Mouse (Mus musculus) right cerebral cortex, adult 18-20 months (tissue): ENCODE measurements around the gene Pfkfb3.
A peak's percentile ranks its signal among the peaks of the same experiment; 100 is the strongest.

Experiments used
- DNase-seq: peaks from one replicate; pipeline ENCODE4 v3.0.0; 2022; ENCODE audit warnings: mixed read lengths

Pfkfb3 gene

DNA sequence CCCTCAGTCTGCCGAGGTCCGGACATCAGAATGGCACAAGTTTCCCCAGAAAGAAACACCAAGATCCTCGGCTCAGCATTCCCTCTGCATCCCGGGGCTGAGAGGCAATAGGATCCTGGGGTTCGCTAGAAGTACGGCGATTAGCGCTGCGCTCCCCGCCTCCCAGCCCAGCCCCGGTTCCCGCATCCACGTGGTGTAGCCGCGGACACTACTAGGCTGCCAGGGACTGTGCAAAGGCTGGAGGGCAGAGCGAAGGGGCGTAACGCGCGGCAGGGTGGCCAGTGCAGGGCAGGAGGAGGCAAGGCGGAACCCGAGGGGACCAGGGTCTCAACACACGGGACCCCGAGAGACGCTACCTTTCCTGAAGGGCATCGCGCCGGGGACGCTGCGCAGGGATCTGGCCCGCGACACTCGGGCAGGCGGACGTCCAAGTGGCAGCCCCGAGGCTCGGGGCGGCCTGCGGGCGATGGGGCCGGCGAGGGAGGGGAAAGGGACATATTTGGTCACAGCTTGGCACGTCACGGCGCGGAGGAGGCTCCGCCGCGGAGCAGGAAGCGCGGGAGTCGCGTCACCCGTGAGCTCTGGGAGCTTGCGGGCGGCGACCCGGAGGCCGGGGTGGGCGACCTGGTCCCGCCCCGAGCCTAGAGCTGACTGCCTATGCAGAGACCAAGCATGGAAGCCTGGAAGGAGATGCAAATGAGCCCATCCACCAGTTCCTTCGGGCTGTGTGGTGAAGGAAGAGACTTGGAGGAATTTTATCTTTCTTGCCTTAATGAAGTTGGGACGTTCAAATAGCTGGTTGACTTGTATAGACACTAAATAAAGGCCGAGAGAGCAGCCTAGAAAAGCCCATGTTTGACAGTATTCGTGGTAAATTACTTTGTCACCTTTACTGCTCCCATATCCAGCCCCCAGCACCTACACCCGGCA lies at the start of gene Pfkfb3:
TSS of gene Pfkfb3 (minus strand) at position 607 of the 930 bp plus-strand sequence.
- peak; percentile 79 for DNase-seq

DNA sequence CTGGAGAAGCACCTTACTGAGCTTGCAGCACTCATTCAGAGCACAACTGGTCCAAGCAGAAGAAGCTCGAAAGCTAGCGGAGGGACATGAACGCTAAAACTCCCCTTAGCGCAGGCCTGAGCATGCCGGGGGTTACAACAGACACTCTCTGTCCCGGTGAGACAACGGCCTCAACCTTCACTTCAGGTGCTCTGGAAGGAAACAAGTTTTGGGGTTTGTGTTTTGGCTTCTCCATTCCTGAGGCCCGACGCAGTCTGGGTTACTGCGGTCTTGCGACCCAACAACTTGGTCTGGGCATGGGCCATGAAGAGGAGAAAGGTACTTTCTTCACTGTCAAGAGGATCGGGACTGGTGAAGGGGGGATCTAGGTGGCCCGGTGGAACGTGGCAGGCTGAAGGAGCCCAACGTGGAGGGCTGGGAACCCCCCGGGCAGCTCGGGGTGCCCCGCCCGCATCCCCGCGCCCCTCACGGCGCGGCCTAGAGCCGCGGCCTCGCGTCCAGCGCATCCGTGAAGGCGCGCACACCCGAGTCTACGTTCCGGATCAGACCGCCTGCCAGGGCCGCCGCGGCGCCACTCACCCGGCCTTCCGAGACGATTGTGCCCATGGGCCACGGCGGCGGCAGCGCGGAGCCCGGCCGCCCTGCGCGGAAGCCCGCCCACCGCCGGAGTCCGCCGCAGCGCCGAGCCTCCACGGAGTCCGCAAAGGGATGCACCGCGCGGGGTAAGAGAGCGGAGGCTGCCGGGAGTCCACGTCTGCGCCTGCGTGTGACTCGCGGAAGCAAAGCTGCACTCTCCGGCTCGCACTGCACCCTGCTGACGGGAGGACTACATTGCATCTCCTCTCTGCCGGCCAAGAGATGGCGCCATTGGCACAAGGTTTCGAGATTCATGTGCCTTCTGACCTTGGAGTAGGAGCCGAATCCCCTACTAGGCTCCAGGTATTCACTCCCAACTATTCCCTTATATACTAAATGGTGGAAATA lies 48.9 kb upstream of the Pfkfb3 start:
- peak; percentile 95 for DNase-seq

DNA sequence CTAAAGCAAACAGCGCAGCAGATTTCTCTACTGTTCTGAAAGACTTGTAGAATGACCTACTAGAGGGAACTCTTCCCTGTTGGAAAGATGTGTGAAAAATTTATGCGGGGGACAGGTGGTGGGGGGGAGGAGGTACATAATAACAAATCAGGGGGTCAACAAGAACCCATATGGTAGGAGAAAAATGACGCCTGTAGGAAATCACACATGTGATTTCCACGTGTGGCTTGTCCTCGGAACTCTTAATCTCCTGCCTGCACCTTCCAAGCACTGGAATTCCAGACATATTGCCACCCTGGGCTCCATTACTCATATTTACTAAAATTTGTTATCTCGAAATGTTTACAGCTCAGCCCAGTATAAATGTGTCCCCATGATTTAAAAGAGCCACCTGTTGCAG lies 47.9 kb upstream of the Pfkfb3 start:
- no peak for DNase-seq

DNA sequence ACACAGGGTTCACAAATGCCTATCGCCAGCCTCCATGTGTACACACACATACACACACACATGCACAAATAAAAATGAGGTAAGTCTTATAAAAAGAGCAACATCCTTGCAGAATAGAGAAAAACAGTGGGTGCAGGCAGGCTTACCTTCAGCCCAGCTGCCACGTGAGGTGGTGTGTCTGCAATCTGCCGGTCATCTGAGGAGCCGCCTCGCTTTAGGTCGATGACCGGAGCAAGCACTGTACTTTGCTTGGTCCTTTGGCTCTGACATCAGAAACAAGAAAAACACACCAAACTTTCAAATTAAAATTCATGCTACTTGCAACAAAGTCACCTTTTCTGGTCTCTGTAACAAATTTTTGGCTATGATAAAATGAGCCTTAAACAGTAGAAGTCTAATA lies 44.0 kb upstream of the Pfkfb3 start:
- no peak for DNase-seq

DNA sequence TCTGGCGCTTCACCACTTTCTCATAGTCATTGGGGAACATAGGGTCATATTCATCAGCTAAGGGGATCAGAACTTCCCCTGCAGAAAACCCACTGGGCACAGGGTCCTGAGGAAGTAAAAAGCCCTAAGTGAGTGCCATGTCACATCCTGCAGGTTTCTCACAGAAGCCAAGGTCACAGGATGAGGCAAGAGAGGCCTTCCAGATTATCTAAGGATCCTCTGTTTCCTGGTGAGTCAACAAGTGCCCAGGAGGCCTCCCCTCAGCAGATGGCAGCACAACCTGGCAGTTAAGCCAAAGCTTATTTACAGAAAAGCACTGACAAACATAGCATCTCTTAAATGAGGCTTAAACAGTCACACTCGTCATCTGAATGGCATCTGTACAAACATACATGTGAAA lies 42.8 kb upstream of the Pfkfb3 start:
- no peak for DNase-seq

DNA sequence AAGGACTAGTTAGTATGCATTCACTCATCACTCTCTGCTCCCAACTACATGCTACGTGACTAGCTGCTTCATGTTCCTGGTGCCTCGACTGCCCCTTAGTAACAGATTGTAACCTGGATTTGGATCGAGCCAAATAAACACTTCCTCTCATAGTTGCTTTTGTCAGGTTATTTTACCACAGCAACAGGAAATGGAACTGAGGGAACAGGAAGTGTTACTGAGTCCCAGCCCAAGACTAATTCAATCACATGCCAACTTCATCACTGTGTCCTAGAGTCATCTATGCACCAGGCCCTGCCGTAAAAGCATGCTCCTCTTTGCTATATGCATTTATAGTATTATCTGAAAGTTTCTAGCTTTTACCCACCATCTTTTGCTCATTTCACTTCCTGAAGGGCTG lies 34.1 kb upstream of the Pfkfb3 start:
- no peak for DNase-seq

DNA sequence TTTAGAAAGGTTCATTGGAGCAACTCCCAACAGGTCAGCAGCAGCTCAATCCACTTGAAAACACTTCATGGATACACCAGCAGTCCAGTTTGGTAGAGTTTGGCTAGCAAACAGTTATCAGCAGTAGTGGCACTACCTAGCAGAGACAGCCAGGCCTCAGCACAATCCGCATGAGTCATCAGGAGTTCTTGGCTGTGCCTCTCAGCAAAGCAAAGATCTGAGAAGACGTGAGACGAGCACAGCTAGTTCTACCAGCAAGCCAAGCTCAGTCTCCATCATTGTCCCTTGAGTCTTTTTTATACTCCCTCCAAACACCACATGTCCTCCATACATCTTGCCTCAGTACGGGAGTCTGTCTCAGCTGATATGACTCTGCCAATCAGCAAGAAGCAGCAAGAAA lies 25.5 kb upstream of the Pfkfb3 start:
- no peak for DNase-seq

DNA sequence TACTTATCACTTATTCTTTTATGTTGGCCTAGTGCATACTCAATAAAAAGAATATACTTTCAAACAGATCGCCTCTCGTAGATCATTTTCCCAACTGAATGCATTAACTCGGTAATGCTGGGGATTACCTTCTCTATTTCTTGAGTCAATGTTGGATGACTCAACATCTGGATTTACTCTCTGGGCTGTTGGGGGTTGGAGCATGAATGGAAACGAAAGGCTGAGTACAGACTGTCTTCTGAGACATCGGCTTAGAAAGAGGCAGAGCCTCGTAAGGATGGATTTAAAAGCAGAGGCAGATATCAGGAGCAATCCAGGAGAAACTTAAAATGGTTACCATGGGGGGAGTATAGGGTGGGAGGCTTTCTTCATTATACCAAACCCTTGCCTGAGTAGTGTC lies 24.3 kb upstream of the Pfkfb3 start:
- no peak for DNase-seq

DNA sequence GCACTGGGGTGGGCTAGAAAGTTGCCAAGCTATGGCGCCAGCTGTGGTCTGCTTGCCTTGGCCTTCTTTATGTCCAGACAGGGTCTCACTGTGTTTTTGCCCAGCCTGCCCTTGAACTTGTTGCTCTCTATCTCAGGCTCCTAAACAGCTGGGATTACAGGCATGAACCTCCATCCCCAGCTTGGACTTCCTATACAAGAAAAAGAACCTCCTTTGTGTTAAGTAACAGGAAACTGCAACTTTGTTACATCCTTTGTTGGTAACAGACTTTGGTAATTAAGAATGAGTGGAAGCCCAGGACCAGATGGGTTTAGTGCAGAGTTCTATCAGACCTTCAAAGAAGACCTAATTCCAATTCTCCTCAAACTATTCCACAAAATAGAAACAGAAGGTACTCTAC lies 19.8 kb upstream of the Pfkfb3 start:
- no peak for DNase-seq

DNA sequence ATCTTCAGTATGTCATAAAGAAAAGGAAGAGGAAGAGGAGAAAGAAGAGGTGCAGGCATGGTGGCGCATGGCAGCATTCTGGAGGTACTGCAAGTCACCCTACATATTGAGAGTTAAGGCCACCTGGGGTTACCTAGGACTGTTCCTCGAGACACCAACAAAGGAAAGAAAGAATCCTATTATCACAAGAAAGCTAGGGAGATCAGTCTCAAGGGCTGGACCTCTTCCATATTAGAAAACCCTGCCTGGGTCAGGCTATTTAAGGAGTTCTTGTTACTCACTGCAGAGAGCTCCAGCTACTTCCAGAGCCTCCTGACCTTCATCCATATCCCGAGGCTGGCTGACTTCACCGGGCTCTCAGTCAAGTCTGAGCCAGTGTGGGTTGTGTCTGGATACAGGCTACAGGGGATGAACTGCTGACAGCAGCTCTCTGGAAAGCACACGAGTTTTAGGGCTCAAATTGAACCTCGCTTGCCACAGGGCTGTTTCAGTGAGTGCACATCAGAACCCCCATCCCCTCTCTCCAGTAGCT lies 17.2 kb upstream of the Pfkfb3 start:
- no peak for DNase-seq

DNA sequence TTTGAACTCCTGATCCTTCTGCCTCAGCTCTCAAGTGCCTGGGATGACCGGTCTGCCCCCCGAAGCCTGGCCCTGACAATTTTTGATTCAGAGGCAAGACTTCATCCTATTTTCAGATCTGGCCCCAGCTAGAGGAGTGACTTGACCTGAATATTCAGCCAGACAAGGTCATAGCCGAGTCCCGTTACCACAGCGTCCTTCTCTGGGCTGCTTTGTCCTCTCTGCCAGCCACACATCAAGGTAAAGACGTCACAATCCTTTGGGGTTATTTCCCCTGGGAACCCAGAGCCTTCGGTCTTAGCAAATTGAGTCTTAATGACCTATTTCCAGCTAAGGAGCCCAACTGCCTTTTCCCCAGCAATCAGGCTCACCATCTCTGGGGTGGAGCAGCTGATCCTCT lies 14.6 kb upstream of the Pfkfb3 start:
- DNase-seq: no peak

DNA sequence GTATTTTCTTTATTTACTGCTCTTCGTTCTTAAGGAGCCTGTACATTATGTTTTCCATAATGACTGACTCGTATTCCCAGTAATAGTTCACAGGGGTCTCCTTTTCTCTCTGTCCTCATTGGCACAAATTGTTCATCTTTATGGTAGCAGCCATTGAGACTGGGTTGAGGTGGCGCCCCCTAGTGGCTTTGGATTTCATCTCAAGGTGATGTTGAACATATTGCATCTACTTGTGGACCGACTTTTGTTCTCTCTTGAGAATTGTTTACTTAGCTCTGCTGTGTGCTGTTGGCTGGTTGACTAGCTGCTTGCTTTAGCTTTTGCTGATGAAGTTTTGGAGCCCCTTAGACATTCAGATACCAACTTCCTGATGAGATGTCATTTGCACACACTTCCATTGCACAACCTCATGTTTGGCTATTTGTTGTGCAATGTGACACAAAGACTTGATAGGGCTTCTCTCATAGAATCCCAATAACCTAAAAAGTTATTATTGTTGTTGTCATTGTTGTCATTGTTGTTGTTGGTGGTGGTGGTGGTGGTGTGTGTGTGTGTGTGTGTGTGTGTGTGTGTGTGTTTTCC lies 14.0 kb upstream of the Pfkfb3 start:
- peak; percentile 17 for DNase-seq

DNA sequence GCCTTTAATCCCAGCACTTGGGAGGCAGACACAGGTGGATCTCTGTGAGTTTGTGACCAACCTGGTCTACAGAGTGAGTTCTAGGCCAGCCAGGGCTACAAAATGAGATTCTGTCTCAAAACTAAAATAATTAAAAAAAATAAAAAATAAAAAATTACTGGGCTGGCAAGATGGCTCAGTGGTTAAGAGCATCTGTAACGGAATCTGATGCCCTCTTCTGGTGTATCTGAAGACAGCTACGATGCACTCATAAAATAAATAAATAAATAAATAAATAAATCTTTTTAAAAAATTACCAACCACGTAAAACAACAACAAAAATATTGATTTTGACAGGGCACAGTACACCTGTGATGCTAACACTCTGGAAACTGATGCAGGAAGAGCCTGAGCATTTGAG lies 13.0 kb upstream of the Pfkfb3 start:
- no peak for DNase-seq

DNA sequence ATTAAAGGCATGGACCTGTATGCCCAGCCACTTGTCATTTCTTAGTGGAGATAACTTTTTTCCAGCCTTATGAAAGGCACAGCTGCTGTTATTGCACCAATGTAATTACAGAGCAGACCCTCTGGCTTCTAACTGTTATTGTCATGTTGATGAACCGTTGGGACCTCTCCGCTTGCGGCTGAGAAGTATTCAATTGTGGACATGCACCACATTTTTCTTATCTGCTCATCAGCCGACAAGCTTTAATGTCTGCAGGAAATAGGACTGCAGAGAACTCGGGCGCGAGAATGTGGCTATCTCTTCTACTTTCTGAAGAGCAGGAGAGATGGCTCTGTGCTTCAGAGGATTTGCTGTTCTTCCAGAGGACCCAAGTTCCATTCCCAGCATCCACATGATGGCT lies 12.4 kb upstream of the Pfkfb3 start:
- no peak for DNase-seq

DNA sequence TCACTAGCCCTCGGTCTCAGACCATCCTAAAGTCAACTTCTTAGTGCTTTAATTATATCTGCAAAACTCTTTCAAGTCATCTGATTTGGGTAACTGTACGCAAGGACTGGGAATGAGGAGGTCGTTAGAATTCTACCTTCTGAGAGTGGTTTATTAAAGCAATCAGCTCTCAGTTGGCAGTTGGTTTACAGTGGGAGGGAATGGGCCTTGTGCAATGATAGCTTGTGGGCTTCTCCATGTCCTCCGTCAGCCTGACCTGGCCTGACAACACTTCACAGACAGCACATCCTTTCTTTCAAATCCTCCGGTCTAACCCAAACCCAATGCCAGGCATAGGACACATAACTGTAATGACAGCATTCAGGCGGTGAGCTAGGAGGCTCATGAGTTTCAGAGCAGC lies 10.9 kb upstream of the Pfkfb3 start:
- DNase-seq: no peak

DNA sequence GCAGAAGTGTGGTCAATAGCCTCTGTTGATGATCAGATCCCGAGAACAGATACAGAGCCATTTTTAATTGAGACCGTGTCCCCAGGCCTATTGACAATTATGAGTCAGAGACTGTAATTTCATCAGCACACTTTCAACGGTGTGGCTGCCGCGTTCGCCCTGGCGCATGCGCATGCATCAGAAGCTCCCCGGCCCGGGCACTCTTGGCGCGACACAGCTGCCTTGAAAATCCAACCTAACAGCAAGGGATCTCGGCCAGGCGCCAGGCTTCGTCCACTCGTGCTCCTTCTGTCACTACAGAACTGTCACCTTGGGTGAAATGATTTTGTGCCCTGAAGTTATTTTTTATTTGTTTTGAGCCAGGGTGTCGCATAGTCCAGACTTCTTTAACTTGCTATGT lies 9.4 kb upstream of the Pfkfb3 start:
- no peak for DNase-seq

DNA sequence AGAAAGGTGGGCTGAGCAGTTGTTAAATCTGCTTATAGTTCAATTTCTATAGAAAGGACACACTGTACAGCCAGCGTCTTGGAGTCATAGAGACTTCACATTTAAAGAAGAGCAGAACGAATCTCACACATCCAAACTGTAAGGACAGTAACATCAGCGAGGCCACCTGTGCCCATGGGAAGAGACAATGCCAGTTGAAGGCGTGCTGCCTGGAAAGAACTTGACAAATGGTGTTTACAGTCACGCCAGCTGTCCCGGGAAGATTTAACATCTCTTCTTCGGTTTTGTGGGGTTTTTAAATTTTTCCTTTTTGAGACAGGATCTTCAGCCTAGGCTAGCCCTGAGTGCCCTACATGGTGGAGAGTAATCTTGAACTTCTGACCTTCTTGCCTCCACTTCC lies 4.8 kb upstream of the Pfkfb3 start:
- no peak for DNase-seq

DNA sequence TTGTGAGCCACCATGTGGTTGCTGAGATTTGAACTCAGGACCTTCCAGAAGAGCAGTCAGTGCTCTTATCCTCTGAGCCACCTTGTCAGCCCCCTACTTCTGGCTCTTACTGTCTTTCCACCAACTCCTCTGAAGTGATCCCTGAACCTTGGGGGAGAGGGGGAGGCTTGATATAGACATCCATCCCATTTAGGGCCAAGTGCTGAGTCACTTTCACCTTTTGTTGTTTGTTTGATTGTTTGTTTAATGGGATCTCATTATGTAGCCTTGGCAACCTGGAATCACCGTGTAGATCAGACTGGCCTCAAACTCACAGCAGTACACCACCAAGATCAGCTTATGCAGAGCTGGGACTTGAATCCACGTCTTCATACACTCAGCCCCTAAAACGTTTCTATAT lies 3.4 kb upstream of the Pfkfb3 start:
- no peak for DNase-seq

DNA sequence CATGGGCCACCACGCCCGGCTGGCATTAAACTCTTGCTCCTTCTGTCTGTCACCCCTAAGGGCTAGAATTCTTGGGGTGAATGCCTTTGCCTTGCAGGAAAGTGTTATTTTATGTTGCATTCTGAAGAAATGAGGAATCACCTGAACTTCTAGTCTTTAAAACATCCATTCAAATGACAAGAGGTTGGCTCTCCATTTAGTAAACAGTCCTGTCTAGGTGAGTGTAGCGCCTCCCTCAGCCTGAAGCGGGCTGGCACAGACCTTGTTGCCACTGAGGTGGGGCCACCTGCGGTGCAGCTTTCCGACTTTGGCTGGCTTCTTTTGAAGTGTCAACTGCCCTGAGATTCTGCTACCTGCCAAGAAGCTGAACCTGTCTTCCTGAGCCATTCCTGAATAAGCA lies 1.4 kb upstream of the Pfkfb3 start:
- no peak for DNase-seq

DNA sequence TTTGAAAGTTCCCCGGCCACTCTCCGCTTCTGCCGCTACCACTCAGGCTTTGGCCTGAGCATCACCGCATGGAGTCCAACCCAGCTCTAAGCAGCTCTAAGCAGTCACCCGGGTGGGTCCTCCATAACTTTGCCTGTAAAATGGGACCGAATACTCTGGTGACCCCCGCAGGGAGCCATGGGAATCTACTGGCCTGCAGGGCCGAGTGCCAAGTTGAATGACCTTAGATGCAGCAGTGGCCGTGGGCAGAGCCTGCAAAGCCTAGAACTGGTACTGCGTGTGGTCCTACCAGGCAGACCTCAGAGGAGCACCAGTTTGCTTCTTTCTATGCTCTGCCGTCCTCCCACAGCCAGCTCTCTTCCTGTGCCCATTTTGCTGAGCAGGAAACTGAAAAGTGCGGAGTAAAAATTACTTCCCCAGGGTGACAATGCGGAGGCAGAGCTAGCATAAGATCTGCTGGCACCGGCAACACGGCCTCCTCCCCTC lies 868 bp downstream of the Pfkfb3 start:
- no peak for DNase-seq

DNA sequence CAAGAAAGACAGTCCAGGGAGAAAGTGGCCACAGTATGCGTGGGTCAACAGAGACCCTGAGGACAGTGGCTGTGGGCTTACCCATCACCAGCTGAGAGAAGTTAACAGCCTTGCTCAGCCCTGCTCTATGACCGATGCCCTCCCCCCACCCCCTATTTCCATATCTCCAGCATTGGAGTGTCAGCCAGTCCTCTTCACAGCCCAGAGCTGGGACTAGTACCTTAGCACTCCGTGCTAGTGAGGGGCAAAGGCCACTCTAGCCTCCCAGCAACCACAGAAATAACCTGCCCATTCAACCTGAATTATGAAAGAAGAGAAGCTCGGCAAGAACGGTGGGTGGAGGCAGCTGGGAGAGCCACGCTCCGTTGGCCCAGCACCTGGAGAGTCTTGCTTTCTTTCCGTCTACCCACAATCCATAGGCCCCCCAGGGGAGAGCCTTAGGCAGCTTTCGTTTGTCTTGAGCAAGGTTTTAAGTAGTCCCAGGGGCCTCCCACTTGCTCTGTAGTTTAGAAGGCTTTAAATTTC lies 1.5 kb downstream of the Pfkfb3 start:
- no peak for DNase-seq

DNA sequence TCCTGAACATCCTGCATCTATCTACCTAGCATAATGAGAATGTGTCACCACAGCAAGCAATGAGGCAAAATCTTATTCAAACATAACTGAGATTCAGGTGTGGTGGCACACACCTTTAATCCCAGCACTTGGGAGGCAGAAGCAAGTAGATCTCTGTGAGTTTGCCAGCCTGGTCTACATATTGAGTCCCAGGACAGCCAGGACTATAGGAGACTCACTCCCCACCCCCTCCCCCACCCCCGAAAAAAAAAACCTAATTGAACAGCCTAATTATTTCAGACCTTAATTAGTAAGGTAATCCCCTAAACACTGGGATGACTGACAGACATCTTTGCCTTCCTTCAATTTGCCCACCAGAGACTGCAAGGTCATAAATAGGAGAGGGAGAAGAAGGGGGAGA lies 2.2 kb downstream of the Pfkfb3 start:
- DNase-seq: no peak

DNA sequence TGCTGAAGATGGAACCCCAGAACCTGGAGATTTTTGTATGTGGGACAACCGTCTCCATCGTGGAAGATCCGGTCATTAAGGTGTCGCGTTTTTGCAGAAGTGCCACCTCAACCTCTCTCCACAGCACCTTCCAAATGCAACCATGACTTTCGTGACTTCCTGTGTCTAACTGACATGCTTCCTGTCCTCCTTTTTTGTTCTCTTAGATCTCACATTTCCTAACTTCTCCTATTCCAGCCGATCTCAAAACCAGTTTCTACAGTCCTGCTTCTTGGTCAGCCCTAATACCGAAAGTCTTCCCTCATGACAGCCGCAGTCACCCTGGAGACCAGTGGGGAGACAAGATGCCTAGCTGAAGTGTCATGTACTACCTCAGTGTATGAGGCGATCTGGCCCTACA lies 5.4 kb downstream of the Pfkfb3 start:
- no peak for DNase-seq
